Mouse (Mus musculus): ENCODE measurements around the gene Cwc27. TPM values are rescaled to one million over a fixed set of nuclear protein-coding genes. Genes with fewer than 3 reads are reported as not detected.

Cwc27 gene
- polyA plus RNA-seq, 2 experiments = 14.9 to 24.4 TPM

DNA sequence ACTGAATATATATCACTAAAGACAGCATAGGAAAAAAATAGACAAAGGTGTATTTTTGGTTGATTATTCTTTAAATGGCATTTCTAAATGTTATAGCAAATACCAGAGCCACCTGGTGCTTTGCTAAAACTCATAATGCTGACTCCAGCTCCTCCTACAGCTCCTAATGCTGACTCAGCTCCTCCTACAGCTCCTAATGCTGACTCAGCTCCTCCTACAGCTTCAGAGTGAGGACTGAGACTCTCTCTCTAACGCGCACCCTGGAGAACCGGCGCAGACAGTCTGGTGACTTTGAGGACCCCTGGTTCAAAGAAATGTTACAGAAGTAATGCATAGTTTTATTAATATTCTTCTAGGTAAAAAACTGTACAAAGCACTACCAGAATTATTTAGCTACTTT is 74.1 kb downstream of the Cwc27 start:
- Histone ChIP-seq H3K4me3 (replicated peaks; ENCODE audit: low read length) (no peak overlapping the region), H3K4me2 (replicated peaks; ENCODE audit: low read depth, low read length, severe bottlenecking) (no peak overlapping the region), H3K27ac (replicated peaks; ENCODE audit: low read depth, low read length) (no peak overlapping the region), H3K4me1 (ENCODE audit: control insufficient read depth, insufficient read depth, low read length) (no peaks in the 10 kb centered on the region), H3K36me3 (ENCODE audit: control insufficient read depth, insufficient read depth, low read length) (no peaks in the 10 kb centered on the region), H3K9me3 (ENCODE audit: control insufficient read depth, low read length) (no peaks in the 10 kb centered on the region), H3K9ac (ENCODE audit: low read depth, low read length, severe bottlenecking) (no peak overlapping the region), H3K27me3 (ENCODE audit: control insufficient read depth, insufficient read depth, low read length) (no peaks in the 10 kb centered on the region)
- no peak for TF ChIP-seq POLR2A (IDR thresholded peaks at IDR 0.05; ENCODE audit: borderline replicate concordance, extremely low read depth, insufficient read depth, insufficient read length)
- 85% methylated on average over 4 of the region's 4 CpGs for WGBS
- ATAC-seq (ENCODE audit: low FRiP score, low read depth) (no peak), DNase-seq (ENCODE audit: low spot score) (no peak)

DNA sequence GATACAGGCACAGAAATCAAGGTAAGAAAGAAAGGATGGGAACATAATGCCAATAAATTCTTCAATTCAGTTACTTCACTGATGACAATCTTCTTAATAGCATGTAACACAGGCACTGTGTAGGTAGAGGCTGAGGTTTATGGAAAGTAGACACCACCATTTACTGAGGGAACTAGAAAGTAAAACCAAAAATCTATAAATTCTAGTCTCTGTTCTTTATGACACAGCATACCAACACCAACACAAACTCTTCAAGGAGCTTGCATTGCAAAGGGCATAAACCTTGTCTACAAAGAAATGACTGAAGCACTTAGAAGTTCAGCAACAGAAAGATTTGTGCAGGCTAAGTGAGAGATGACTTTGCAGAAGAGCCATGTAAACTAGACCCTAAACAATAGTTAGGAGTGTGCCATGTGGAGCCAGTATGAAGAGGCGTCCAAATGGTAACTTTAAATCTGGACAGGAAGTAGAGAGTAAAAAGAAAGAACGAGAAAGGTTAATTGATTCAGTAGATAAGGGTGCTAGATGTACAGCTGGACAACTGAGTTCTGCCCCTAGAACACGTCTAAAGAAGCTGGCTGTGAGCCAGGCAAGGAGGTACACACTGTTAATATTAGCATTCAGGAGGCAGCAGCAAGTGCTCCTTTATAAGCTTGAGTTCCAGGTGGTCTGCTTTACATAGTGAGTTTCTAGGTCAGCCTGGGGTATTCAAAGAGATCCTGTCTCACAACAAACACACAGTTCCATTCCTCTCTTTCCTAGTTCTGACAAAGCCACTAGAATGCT is 87.5 kb downstream of the Cwc27 start:
- H3K9me3 ChIP-seq (ENCODE audit: control insufficient read depth, low read length) = no peaks in the 10 kb centered on the region
- H3K4me3 ChIP-seq (replicated peaks; ENCODE audit: low read length) = no peak overlapping the region
- H3K27me3 ChIP-seq (ENCODE audit: control insufficient read depth, insufficient read depth, low read length) = no peaks in the 10 kb centered on the region
- WGBS = 53% methylated on average over 3 of the region's 3 CpGs
- TF ChIP-seq POLR2A (IDR thresholded peaks at IDR 0.05; ENCODE audit: borderline replicate concordance, extremely low read depth, insufficient read depth, insufficient read length) = no peak
- H3K4me1 ChIP-seq (ENCODE audit: control insufficient read depth, insufficient read depth, low read length) = no peaks in the 10 kb centered on the region
- no peak overlapping the region for H3K9ac ChIP-seq (ENCODE audit: low read depth, low read length, severe bottlenecking)
- H3K36me3 ChIP-seq (ENCODE audit: control insufficient read depth, insufficient read depth, low read length) = peaks cover 7% of the 10 kb centered on the region; the same call in 1 of the 2 replicates
- ATAC-seq (ENCODE audit: low FRiP score, low read depth) (no peak), DNase-seq (ENCODE audit: low spot score) (no peak)
- no peak overlapping the region for H3K4me2 ChIP-seq (replicated peaks; ENCODE audit: low read depth, low read length, severe bottlenecking)
- H3K27ac ChIP-seq (replicated peaks; ENCODE audit: low read depth, low read length) = no peak overlapping the region

DNA sequence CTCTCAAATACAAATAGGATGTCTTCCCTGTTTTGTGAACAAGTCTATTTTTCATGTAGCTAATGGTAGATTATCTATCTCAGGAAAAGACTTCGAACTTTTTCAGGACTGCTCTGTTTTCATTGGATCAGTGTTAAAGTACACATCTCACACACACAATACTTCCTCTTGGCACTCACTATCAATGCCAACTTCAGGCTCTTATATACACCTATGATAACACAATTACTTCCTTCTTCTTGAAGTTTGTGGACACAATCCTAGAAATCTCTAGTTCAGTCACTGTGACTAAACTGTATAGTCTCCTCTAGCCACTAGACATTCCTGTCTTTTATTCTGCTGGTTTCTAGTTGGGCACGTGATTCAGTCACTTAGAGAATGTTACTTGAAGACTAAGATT is 89.3 kb downstream of the Cwc27 start:
- no peaks in the 10 kb centered on the region for H3K9me3 ChIP-seq (ENCODE audit: control insufficient read depth, low read length)
- H3K4me1 ChIP-seq (ENCODE audit: control insufficient read depth, insufficient read depth, low read length) = no peaks in the 10 kb centered on the region
- H3K27ac ChIP-seq (replicated peaks; ENCODE audit: low read depth, low read length) = no peak overlapping the region
- H3K27me3 ChIP-seq (ENCODE audit: control insufficient read depth, insufficient read depth, low read length) = no peaks in the 10 kb centered on the region
- TF ChIP-seq POLR2A (IDR thresholded peaks at IDR 0.05; ENCODE audit: borderline replicate concordance, extremely low read depth, insufficient read depth, insufficient read length) = no peak
- ATAC-seq (ENCODE audit: low FRiP score, low read depth) (no peak), DNase-seq (ENCODE audit: low spot score) (no peak)
- H3K36me3 ChIP-seq (ENCODE audit: control insufficient read depth, insufficient read depth, low read length) = peaks cover 7% of the 10 kb centered on the region; the same call in 1 of the 2 replicates
- 89% methylated on average over 2 of the region's 2 CpGs for WGBS
- no peak overlapping the region for H3K4me3 ChIP-seq (replicated peaks; ENCODE audit: low read length)
- H3K4me2 ChIP-seq (replicated peaks; ENCODE audit: low read depth, low read length, severe bottlenecking) = no peak overlapping the region
- no peak overlapping the region for H3K9ac ChIP-seq (ENCODE audit: low read depth, low read length, severe bottlenecking)

DNA sequence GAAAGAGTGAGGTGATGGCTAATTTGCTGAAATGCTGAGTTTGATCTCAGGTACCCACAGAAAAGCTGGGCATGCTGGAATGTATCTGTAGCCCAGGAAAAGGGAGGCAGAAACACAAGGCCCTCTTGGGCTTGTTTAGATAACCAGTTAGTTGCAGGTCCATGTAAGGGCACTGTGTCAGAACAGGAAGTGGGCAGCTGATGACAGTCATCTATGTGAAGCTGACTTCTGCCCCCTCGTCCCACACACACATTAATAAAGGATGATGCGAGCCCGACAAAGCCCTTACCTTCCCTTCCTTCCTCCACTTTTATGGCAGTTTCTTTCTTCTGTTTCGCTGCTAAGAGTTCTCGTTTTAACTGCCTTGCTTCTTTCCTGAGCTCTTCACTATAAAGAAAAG is 96.8 kb downstream of the Cwc27 start:
- Histone ChIP-seq H3K4me2 (replicated peaks; ENCODE audit: low read depth, low read length, severe bottlenecking) (no peak overlapping the region), H3K27ac (replicated peaks; ENCODE audit: low read depth, low read length) (no peak overlapping the region), H3K9me3 (ENCODE audit: control insufficient read depth, low read length) (no peaks in the 10 kb centered on the region), H3K4me3 (replicated peaks; ENCODE audit: low read length) (no peak overlapping the region), H3K9ac (ENCODE audit: low read depth, low read length, severe bottlenecking) (no peak overlapping the region), H3K36me3 (ENCODE audit: control insufficient read depth, insufficient read depth, low read length) (no peaks in the 10 kb centered on the region), H3K27me3 (ENCODE audit: control insufficient read depth, insufficient read depth, low read length) (no peaks in the 10 kb centered on the region), H3K4me1 (ENCODE audit: control insufficient read depth, insufficient read depth, low read length) (no peaks in the 10 kb centered on the region)
- DNase-seq (ENCODE audit: low spot score) (no peak), ATAC-seq (ENCODE audit: low FRiP score, low read depth) (no peak)
- WGBS = 79% methylated on average over 5 of the region's 5 CpGs
- TF ChIP-seq POLR2A (IDR thresholded peaks at IDR 0.05; ENCODE audit: borderline replicate concordance, extremely low read depth, insufficient read depth, insufficient read length) = no peak

DNA sequence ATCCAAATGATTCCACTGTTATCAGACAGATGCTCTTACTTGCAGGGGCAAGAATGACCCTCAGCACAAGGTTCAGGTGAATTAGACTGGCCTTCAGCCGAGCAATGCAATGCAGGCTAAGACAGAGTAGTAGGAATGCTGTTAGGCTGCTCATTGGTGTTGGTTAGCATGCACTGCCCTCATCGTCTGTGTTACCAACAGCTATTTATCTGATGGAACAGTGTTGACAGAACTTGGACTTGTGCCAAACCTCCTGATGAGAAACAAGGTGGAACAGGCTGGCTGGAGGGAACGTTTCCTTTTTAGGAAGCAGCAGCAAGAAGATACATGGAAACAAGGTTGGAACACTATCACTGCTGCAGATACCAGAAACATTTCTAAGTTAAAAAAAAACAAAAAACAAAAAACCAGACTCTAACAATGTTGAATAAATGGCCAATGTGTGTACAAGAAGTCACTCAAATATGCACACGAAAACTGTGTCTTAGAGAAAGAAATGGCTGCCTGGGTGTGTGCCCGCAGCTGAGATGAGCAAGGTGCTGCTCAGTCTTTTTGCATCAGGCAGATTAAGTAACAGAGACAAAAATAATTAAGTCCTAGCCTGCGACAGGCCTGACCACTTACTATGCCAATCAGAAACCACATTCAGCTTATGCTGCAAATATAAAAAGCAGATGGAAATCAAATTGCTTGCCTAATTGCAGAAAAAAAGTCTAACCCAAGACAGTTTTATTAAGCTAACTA is 122.2 kb downstream of the Cwc27 start:
- 38% methylated on average over 6 of the region's 6 CpGs for WGBS
- no peak overlapping the region for H3K9ac ChIP-seq (ENCODE audit: low read depth, low read length, severe bottlenecking)
- no peaks in the 10 kb centered on the region for H3K27me3 ChIP-seq (ENCODE audit: control insufficient read depth, insufficient read depth, low read length)
- no peak overlapping the region for H3K27ac ChIP-seq (replicated peaks; ENCODE audit: low read depth, low read length)
- no peak overlapping the region for H3K4me3 ChIP-seq (replicated peaks; ENCODE audit: low read length)
- peak; percentile 61 for DNase-seq (ENCODE audit: low spot score)
- H3K9me3 ChIP-seq (ENCODE audit: control insufficient read depth, low read length) = no peaks in the 10 kb centered on the region
- no peak for ATAC-seq (ENCODE audit: low FRiP score, low read depth)
- peaks cover 3% of the 10 kb centered on the region; the same call in 1 of the 2 replicates for H3K4me1 ChIP-seq (ENCODE audit: control insufficient read depth, insufficient read depth, low read length)
- no peak overlapping the region for H3K4me2 ChIP-seq (replicated peaks; ENCODE audit: low read depth, low read length, severe bottlenecking)
- no peaks in the 10 kb centered on the region for H3K36me3 ChIP-seq (ENCODE audit: control insufficient read depth, insufficient read depth, low read length)
- no peak for TF ChIP-seq POLR2A (IDR thresholded peaks at IDR 0.05; ENCODE audit: borderline replicate concordance, extremely low read depth, insufficient read depth, insufficient read length)
